Mouse (Mus musculus): Measurements from ENCODE around the gene Kcnk18. TPM values are rescaled to one million over a fixed set of nuclear protein-coding genes. Genes with fewer than 3 reads are reported as not detected.

Kcnk18 gene
- polyA plus RNA-seq, 1 experiment from 2014 or later: not detected

DNA sequence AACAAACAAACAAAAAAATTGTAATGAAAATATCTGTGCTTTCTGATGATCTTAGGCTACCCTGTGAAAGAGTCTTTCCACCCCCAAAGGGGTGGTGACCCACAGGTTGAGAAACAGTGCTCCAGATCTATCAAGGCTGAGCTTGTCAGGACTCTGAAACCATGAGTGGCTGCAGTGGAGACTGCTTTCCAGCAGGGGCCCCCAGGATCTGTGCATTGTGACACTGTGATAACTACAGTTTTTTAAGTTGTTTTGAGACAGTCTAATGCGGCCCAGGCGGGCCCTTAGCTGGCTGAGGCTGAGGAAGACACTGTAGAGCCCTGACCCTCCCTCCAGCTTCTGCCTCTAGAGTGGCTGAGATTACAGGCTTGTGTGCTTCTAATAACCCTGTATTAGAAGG, 24.0 kb downstream of the Kcnk18 start:
- Histone ChIP-seq H3K36me3 (replicated peaks; ENCODE audit: control insufficient read depth, insufficient read depth) (no peaks in the 10 kb centered on the region), H3K4me3 (replicated peaks; ENCODE audit: low read length) (no peak overlapping the region), H3K9me3 (ENCODE audit: control insufficient read depth, low read length) (no peaks in the 10 kb centered on the region), H3K9ac (no peak overlapping the region), H3K27me3 (ENCODE audit: control insufficient read depth, insufficient read depth, low read length) (no peaks in the 10 kb centered on the region), H3K4me1 (replicated peaks; ENCODE audit: control insufficient read depth, insufficient read depth, low read length) (no peaks in the 10 kb centered on the region), H3K4me2 (replicated peaks) (no peak overlapping the region), H3K27ac (no peak overlapping the region)
- DNase-seq (ENCODE audit: low spot score): no peak
- 88% methylated on average over 2 of the region's 2 CpGs for WGBS
- no peak for ATAC-seq (ENCODE audit: low FRiP score)

DNA sequence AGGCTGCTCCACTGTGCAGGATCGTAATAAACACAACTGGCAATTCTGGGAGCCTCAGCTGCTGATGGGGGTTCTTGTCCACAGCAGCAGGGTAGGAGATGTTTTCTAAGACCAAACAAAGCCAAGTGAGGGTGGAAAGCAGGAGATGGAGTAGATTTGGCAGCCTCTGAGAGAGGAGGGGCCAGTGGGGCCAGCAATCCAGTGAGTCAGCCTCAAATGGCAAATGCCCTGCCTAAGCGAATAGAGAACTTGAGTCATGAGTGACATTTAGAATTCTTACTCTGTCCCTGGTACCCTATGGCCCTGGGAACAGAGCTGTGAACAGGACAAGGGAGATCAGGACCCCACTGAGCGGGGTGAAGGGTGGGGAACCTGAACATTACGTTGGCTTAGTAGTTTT, 29.1 kb downstream of the Kcnk18 start:
- Histone ChIP-seq H3K4me2 (replicated peaks) (no peak overlapping the region), H3K9ac (no peak overlapping the region), H3K4me1 (replicated peaks; ENCODE audit: control insufficient read depth, insufficient read depth, low read length) (no peaks in the 10 kb centered on the region), H3K4me3 (replicated peaks; ENCODE audit: low read length) (no peak overlapping the region), H3K36me3 (replicated peaks; ENCODE audit: control insufficient read depth, insufficient read depth) (no peaks in the 10 kb centered on the region), H3K9me3 (ENCODE audit: control insufficient read depth, low read length) (no peaks in the 10 kb centered on the region), H3K27ac (no peak overlapping the region), H3K27me3 (ENCODE audit: control insufficient read depth, insufficient read depth, low read length) (no peaks in the 10 kb centered on the region)
- DNase-seq (ENCODE audit: low spot score) (no peak), ATAC-seq (ENCODE audit: low FRiP score) (no peak)
- 88% methylated on average over 4 of the region's 4 CpGs for WGBS

DNA sequence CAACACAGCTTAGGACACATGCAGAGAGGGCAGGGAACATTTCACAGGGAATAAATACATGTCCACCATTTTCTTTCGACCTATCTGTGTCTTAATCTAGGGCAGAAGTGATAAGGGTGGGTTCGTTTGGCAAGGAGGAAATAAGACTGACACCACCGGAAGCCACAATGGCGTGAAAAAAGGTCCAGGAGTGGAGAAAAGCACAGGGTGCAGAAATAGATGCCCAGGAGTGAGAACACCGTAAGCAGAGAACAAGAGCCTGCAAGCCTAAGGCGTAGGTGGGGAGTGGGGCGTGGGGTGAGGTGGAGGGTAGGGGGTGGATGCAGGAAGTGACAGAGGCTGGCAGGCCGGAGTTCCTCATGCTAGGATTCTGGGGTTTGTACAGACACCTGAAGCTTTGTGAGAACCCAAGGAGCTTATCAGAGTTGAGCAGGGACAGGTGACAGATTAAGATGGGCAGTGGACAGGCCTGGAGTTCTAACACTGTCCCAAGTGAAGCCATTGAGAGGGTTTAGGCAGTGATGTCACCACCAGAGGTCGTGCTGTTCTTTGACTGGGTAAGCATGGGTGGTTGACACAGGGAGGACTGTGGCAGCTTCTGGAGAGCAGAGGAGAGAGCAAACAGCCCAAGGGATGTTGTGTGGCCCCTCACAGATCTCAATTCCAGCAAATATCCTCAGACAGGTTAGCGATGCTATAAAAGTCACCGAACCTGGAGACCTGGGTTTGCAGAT, 29.7 kb downstream of the Kcnk18 start:
- DNase-seq (ENCODE audit: low spot score): no peak
- no peak for ATAC-seq (ENCODE audit: low FRiP score)

DNA sequence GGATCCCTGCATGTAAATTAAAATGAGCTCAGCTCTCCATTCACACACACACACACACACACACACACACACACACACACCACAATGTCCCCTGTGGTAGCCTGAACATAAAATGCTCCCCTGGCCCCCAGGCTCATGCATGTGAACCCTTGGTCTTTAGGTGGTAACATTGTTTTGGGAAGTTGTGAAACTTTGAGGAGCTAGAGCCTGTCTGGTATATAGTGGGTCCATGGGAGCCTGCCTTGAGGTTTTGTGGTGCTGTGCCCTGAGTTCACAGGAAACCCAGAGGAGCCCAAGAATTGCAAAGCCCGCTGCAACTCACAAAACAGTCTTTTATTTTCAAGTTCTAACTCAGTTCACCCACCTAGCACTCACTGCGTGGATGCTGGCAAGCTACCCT, 33.6 kb downstream of the Kcnk18 start:
- H3K4me1 ChIP-seq (replicated peaks; ENCODE audit: control insufficient read depth, insufficient read depth, low read length): no peaks in the 10 kb centered on the region
- 76% methylated on average over 2 of the region's 2 CpGs for WGBS
- peaks cover 5% of the 10 kb centered on the region; the same call in 1 of the 2 replicates for H3K9me3 ChIP-seq (ENCODE audit: control insufficient read depth, low read length)
- no peaks in the 10 kb centered on the region for H3K27me3 ChIP-seq (ENCODE audit: control insufficient read depth, insufficient read depth, low read length)
- ATAC-seq (ENCODE audit: low FRiP score) (no peak), DNase-seq (ENCODE audit: low spot score) (no peak)
- H3K36me3 ChIP-seq (replicated peaks; ENCODE audit: control insufficient read depth, insufficient read depth): no peaks in the 10 kb centered on the region
- no peak overlapping the region for H3K9ac ChIP-seq
- no peak overlapping the region for H3K4me2 ChIP-seq (replicated peaks)
- no peak overlapping the region for H3K4me3 ChIP-seq (replicated peaks; ENCODE audit: low read length)
- no peak overlapping the region for H3K27ac ChIP-seq

More for the DNA sequence above, 29.7 kb downstream of the Kcnk18 start:
- Histone ChIP-seq H3K4me3 (replicated peaks; ENCODE audit: low read length) (no peak overlapping the region), H3K9ac (no peak overlapping the region), H3K36me3 (replicated peaks; ENCODE audit: control insufficient read depth, insufficient read depth) (no peaks in the 10 kb centered on the region), H3K4me1 (replicated peaks; ENCODE audit: control insufficient read depth, insufficient read depth, low read length) (no peaks in the 10 kb centered on the region), H3K4me2 (replicated peaks) (no peak overlapping the region), H3K27ac (no peak overlapping the region), H3K9me3 (ENCODE audit: control insufficient read depth, low read length) (no peaks in the 10 kb centered on the region), H3K27me3 (ENCODE audit: control insufficient read depth, insufficient read depth, low read length) (no peaks in the 10 kb centered on the region)
- 76% methylated on average over 11 of the region's 11 CpGs for WGBS

DNA sequence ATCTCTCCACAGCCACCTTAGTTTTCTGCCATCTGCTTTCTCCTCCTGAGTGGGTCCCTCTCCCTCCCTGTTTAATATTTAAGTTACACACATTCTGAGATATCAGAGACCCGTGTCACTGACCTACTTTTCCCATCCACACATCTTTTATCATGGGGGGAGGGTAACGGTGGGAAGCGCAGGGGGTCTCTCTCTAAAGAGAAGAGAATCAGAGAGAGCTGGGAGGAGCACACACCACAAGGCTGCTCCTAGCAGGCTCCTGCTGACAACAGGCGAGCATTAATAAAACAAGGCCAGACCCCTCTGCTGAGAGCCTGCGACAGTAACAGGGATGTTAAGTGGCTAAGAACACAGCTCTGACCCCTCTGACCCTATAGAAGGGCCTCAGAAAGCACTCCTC, 40.6 kb downstream of the Kcnk18 start:
- no peak overlapping the region for H3K9ac ChIP-seq
- H3K4me2 ChIP-seq (replicated peaks): no peak overlapping the region
- H3K9me3 ChIP-seq (ENCODE audit: control insufficient read depth, low read length): peaks cover 5% of the 10 kb centered on the region; the same call in 1 of the 2 replicates
- H3K27me3 ChIP-seq (ENCODE audit: control insufficient read depth, insufficient read depth, low read length): peaks cover 22% of the 10 kb centered on the region; the same call in 1 of the 2 replicates
- H3K36me3 ChIP-seq (replicated peaks; ENCODE audit: control insufficient read depth, insufficient read depth): no peaks in the 10 kb centered on the region
- H3K27ac ChIP-seq: no peak overlapping the region
- H3K4me1 ChIP-seq (replicated peaks; ENCODE audit: control insufficient read depth, insufficient read depth, low read length): no peaks in the 10 kb centered on the region
- 34% methylated on average over 5 of the region's 5 CpGs for WGBS
- ATAC-seq (ENCODE audit: low FRiP score) (no peak), DNase-seq (ENCODE audit: low spot score) (no peak)
- no peak overlapping the region for H3K4me3 ChIP-seq (replicated peaks; ENCODE audit: low read length)

DNA sequence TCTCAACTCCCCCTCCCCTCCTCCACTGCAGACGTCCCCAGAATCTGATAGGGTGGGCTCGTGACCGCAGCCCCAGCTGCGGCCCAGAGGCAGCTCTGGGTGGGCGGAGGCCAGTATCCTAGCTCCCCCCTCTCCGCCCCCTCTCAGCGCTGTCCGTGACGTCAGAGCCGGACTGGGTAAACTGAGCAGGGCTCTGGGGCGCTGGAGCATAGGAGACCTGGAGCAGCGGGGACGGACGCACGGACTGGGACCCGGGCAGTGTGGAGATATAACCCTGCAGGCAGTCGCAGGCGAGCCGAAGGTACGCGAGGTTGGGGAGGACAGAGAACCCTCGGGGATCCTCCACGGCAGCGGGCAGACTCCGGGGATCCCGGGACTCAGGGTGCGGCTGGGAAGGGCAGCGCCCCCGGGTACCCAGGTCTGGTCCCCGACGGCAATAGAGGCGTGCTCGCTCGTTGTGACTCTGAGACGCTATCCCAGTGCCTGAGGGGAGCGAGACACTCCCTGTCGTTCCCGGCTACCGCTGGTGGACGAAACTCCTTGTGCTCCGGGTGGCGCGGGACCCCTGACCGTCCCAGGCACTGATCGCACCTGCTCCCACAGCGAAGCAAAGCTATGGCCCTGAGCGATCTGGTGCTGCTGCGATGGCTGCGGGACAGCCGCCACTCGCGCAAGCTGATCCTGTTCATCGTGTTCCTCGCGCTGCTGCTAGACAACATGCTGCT, 41.9 kb downstream of the Kcnk18 start, which contains the start of gene Slc18a2:
Slc18a2 (plus strand) TSS at position 179 of the 725 bp plus-strand sequence.
- Histone ChIP-seq H3K27me3 (ENCODE audit: control insufficient read depth, insufficient read depth, low read length) (peaks cover 22% of the 10 kb centered on the region; the same call in 1 of the 2 replicates), H3K36me3 (replicated peaks; ENCODE audit: control insufficient read depth, insufficient read depth) (no peaks in the 10 kb centered on the region), H3K4me1 (replicated peaks; ENCODE audit: control insufficient read depth, insufficient read depth, low read length) (0 out of 2 replicates have a peak, but pooled peaks cover 5% of the 10 kb centered on the region), H3K4me2 (replicated peaks) (peak within 1 kb of the TSS; percentile 74), H3K9me3 (ENCODE audit: control insufficient read depth, low read length) (peaks cover 5% of the 10 kb centered on the region; the same call in 1 of the 2 replicates), H3K27ac (no peak within 1 kb of the TSS), H3K4me3 (replicated peaks; ENCODE audit: low read length) (peak within 1 kb of the TSS; percentile 36), H3K9ac (peak within 1 kb of the TSS; percentile 52)
- WGBS: 1% methylated on average over 55 of the region's 55 CpGs
- ATAC-seq (ENCODE audit: low FRiP score): peak; percentile 66
- DNase-seq (ENCODE audit: low spot score): peak; percentile 48

DNA sequence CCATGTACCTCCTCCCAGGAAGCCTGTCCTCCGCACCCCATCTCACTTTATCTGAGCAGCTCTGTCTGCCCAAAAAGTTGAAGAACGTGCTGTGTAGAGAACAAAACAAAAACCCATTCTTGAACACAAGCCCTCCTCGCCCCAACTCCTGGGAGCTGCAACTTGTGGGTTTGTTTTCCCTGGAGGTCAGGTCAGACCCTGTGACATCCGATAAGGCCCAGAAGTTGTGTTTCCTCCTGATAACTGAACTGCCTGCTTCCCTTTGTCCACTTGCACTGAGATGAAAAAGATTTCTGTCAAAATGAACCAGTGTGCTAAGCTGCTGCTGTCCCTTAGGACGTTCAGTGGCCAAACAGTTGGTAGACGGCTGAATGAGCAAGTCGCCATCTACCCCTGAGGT, 42.6 kb downstream of the Kcnk18 start:
- no peak for ATAC-seq (ENCODE audit: low FRiP score)
- Histone ChIP-seq H3K9ac (no peak overlapping the region), H3K9me3 (ENCODE audit: control insufficient read depth, low read length) (peaks cover 5% of the 10 kb centered on the region; the same call in 1 of the 2 replicates), H3K4me1 (replicated peaks; ENCODE audit: control insufficient read depth, insufficient read depth, low read length) (0 out of 2 replicates have a peak, but pooled peaks cover 5% of the 10 kb centered on the region), H3K27me3 (ENCODE audit: control insufficient read depth, insufficient read depth, low read length) (peaks cover 22% of the 10 kb centered on the region; the same call in 1 of the 2 replicates), H3K4me2 (replicated peaks) (peak overlapping the region; percentile 74), H3K27ac (no peak overlapping the region), H3K4me3 (replicated peaks; ENCODE audit: low read length) (0 out of 2 replicates have a peak overlapping the region, but pooled peaks have one; percentile 36), H3K36me3 (replicated peaks; ENCODE audit: control insufficient read depth, insufficient read depth) (no peaks in the 10 kb centered on the region)
- DNase-seq (ENCODE audit: low spot score): no peak
- 36% methylated on average over 7 of the region's 7 CpGs for WGBS

DNA sequence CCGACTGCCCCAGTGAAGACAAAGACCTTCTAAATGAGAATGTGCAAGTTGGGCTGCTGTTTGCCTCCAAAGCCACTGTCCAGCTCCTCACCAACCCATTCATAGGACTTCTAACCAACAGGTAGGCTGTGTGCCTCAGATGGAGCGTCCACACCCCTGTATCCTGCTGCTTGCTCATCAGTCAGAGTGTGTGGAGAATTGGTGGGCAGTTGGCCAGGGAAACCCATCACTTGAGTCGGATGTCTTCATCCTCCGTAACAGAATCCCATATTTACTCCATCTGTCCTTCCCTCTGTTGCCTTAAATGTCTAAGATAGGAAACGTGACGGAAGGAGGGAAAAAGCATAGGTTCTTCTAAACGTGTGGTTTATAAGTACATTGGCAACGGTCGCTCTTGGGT, 44.2 kb downstream of the Kcnk18 start:
- H3K4me3 ChIP-seq (replicated peaks; ENCODE audit: low read length): no peak overlapping the region
- H3K4me2 ChIP-seq (replicated peaks): no peak overlapping the region
- 88% methylated on average over 9 of the region's 9 CpGs for WGBS
- peaks cover 22% of the 10 kb centered on the region; the same call in 1 of the 2 replicates for H3K27me3 ChIP-seq (ENCODE audit: control insufficient read depth, insufficient read depth, low read length)
- 0 out of 2 replicates have a peak, but pooled peaks cover 9% of the 10 kb centered on the region for H3K4me1 ChIP-seq (replicated peaks; ENCODE audit: control insufficient read depth, insufficient read depth, low read length)
- H3K27ac ChIP-seq: no peak overlapping the region
- H3K36me3 ChIP-seq (replicated peaks; ENCODE audit: control insufficient read depth, insufficient read depth): no peaks in the 10 kb centered on the region
- H3K9ac ChIP-seq: no peak overlapping the region
- no peaks in the 10 kb centered on the region for H3K9me3 ChIP-seq (ENCODE audit: control insufficient read depth, low read length)
- DNase-seq (ENCODE audit: low spot score) (no peak), ATAC-seq (ENCODE audit: low FRiP score) (no peak)

DNA sequence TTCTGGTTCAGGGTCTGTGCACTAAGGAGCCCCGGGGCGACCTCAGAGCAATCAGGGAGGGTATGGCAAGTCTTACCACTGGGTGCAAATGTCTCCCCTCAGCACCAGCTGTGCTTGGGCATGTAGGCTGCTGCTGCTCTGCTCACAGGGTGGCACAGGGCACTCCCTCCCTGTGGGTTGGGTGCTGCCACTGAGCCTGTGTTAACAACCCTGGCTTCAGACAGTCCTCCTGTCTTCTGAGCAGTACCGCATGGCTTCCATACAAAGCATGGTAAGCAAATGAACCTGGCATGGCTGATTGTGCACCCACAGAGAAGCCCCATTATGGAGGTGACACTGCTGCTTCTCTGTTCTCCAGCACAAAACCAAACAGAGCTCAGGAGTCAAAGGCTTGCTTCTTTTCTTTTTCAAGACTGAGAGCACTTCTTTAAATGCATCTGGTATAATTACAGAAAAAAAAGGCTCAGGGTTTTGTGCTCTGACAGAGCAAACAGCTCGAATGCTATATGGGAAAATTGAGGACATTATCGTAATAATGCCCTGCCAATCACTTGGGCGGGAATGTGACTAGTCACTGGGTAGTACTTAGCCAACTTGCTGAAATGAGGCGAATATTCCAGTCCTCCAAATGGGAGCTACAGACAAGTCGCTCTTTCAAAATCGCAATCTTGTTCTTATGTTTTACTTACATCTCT, 46.0 kb downstream of the Kcnk18 start:
- Histone ChIP-seq H3K9ac (no peak overlapping the region), H3K36me3 (replicated peaks; ENCODE audit: control insufficient read depth, insufficient read depth) (no peaks in the 10 kb centered on the region), H3K4me1 (replicated peaks; ENCODE audit: control insufficient read depth, insufficient read depth, low read length) (0 out of 2 replicates have a peak, but pooled peaks cover 9% of the 10 kb centered on the region), H3K9me3 (ENCODE audit: control insufficient read depth, low read length) (no peaks in the 10 kb centered on the region), H3K27me3 (ENCODE audit: control insufficient read depth, insufficient read depth, low read length) (peaks cover 22% of the 10 kb centered on the region; the same call in 1 of the 2 replicates), H3K4me2 (replicated peaks) (no peak overlapping the region), H3K4me3 (replicated peaks; ENCODE audit: low read length) (no peak overlapping the region), H3K27ac (no peak overlapping the region)
- WGBS: 48% methylated on average over 9 of the region's 9 CpGs
- no peak for DNase-seq (ENCODE audit: low spot score)
- no peak for ATAC-seq (ENCODE audit: low FRiP score)

Data from hindbrain, embryonic 14.5 days (tissue).